Mouse (Mus musculus): Measurements from ENCODE around the gene Psg16. TPM values are rescaled to one million over a fixed set of nuclear protein-coding genes. Genes with fewer than 3 reads are reported as not detected.
"Not testable (repeated sequence)": the region's sequence is repeated elsewhere in the genome, so short reads cannot be mapped to it uniquely, and the experiment has no call there.

Gene Psg16
- total and polyA plus RNA-seq, 2 experiments from 2014 or later: 5.1 to 5.7 TPM

- H3K27me3 ChIP-seq (ENCODE audit: insufficient read depth, low read length): no peaks in the 10 kb centered on the region; the same call in 1 of the 2 replicates
- peak overlapping the region; percentile 68 for H3K4me2 ChIP-seq (ENCODE audit: low read depth)
- no peaks in the 10 kb centered on the region for H3K36me3 ChIP-seq (ENCODE audit: insufficient read depth)
- peaks cover 15% of the 10 kb centered on the region; the same call in 1 of the 2 replicates for H3K4me1 ChIP-seq (ENCODE audit: insufficient read depth)
- H3K4me3 ChIP-seq (ENCODE audit: low read depth, low read length): no peak overlapping the region
- H3K27ac ChIP-seq (ENCODE audit: low read depth, low read length): 0 out of 2 replicates have a peak overlapping the region, but pooled peaks have one; percentile 73
- 0 out of 2 replicates have a peak overlapping the region, but pooled peaks have one; percentile 45 for H3K9ac ChIP-seq
- DNase-seq: no peak
- peak; percentile 40 for TF ChIP-seq CTCF (IDR thresholded peaks at IDR 0.05; ENCODE audit: low read depth)
- no peak for ATAC-seq
- WGBS: 50% methylated on average over 22 of the region's 22 CpGs
- no peaks in the 10 kb centered on the region for H3K9me3 ChIP-seq (ENCODE audit: low read length)
Measured at GRCm38 (mm10) chr7:17060782-17061605, 12.8 kb upstream of the Psg16 start.

GRCm38 (mm10) chr7:17062389-17062788, 11.5 kb upstream of the Psg16 start, which contains the start of gene Hif3a:
TSS of gene Hif3a (minus strand) at chr7:17062427.
- 0 out of 2 replicates have a peak within 1 kb of the TSS, but pooled peaks have one; percentile 35 for H3K27ac ChIP-seq (ENCODE audit: low read depth, low read length)

GRCm38 (mm10) chr7:17062845-17063244, 11.0 kb upstream of the Psg16 start:
- Histone ChIP-seq H3K27me3 (ENCODE audit: insufficient read depth, low read length) (no peaks in the 10 kb centered on the region; the same call in 1 of the 2 replicates), H3K4me3 (ENCODE audit: low read depth, low read length) (peak overlapping the region; percentile 43), H3K9me3 (ENCODE audit: low read length) (no peaks in the 10 kb centered on the region), H3K4me2 (ENCODE audit: low read depth) (peak overlapping the region; percentile 68), H3K4me1 (ENCODE audit: insufficient read depth) (peaks cover 15% of the 10 kb centered on the region; the same call in 1 of the 2 replicates), H3K27ac (ENCODE audit: low read depth, low read length) (no peak overlapping the region), H3K9ac (peak overlapping the region; percentile 45; the same call in 1 of the 2 replicates), H3K36me3 (ENCODE audit: insufficient read depth) (no peaks in the 10 kb centered on the region)
- no peak for ATAC-seq
- no peak for TF ChIP-seq CTCF (IDR thresholded peaks at IDR 0.05; ENCODE audit: low read depth)
- WGBS: 15% methylated on average over 11 of the region's 11 CpGs
- no peak for DNase-seq

More at GRCm38 (mm10) chr7:17062389-17062788, 11.5 kb upstream of the Psg16 start, which contains the start of gene Hif3a:
- Histone ChIP-seq H3K36me3 (ENCODE audit: insufficient read depth) (no peaks in the 10 kb centered on the region), H3K4me2 (ENCODE audit: low read depth) (peak within 1 kb of the TSS; percentile 68), H3K9ac (peak within 1 kb of the TSS; percentile 45), H3K4me1 (ENCODE audit: insufficient read depth) (peaks cover 15% of the 10 kb centered on the region; the same call in 1 of the 2 replicates), H3K4me3 (ENCODE audit: low read depth, low read length) (peak within 1 kb of the TSS; percentile 43), H3K9me3 (ENCODE audit: low read length) (no peaks in the 10 kb centered on the region), H3K27me3 (ENCODE audit: insufficient read depth, low read length) (no peaks in the 10 kb centered on the region; the same call in 1 of the 2 replicates)
- ATAC-seq: peak; percentile 92
- under 1% methylated on average over 15 of the region's 15 CpGs for WGBS
- peak; percentile 86 for DNase-seq
- TF ChIP-seq CTCF (IDR thresholded peaks at IDR 0.05; ENCODE audit: low read depth): no peak

DNA sequence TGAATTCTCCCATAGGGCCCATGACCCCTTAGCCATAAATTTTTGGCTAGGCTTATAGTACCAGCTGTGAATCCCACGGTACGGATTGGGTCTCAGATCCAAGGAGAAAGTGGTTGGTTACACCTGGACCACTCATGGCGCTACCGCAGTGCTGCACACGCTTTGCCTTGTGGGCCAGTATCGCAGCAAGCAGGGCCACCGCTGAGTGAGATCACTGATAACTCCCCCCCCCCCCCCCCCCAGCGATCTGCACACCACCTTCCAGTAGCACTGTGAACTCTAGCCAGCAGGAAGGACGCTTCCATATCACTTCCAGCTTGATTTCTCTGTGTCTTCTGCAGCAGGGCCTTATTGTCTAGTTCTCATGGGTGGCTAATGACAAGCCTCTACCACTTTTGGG, 8.2 kb upstream of the Psg16 start:
- H3K36me3 ChIP-seq (ENCODE audit: insufficient read depth): no peaks in the 10 kb centered on the region
- no peak for DNase-seq
- H3K4me1 ChIP-seq (ENCODE audit: insufficient read depth): 0 out of 2 replicates have a peak, but pooled peaks cover 3% of the 10 kb centered on the region
- H3K9ac ChIP-seq: no peak overlapping the region
- no peak overlapping the region for H3K4me3 ChIP-seq (ENCODE audit: low read depth, low read length)
- TF ChIP-seq CTCF (IDR thresholded peaks at IDR 0.05; ENCODE audit: low read depth): no peak
- WGBS: 90% methylated on average over 9 of the region's 9 CpGs
- H3K4me2 ChIP-seq (ENCODE audit: low read depth): no peak overlapping the region
- H3K27ac ChIP-seq (ENCODE audit: low read depth, low read length): no peak overlapping the region
- no peaks in the 10 kb centered on the region; the same call in 1 of the 2 replicates for H3K27me3 ChIP-seq (ENCODE audit: insufficient read depth, low read length)
- H3K9me3 ChIP-seq (ENCODE audit: low read length): no peaks in the 10 kb centered on the region
- ATAC-seq: no peak

- no peaks in the 10 kb centered on the region for H3K36me3 ChIP-seq (ENCODE audit: insufficient read depth)
- no peak overlapping the region for H3K4me2 ChIP-seq (ENCODE audit: low read depth)
- DNase-seq: peak; percentile 82
- H3K27me3 ChIP-seq (ENCODE audit: insufficient read depth, low read length): no peaks in the 10 kb centered on the region; the same call in 1 of the 2 replicates
- ATAC-seq: no peak
- no peak overlapping the region for H3K9ac ChIP-seq
- no peaks in the 10 kb centered on the region for H3K9me3 ChIP-seq (ENCODE audit: low read length)
- TF ChIP-seq CTCF (IDR thresholded peaks at IDR 0.05; ENCODE audit: low read depth): peak; percentile 85
- H3K4me1 ChIP-seq (ENCODE audit: insufficient read depth): no peaks in the 10 kb centered on the region
- 3% methylated on average over 2 of the region's 2 CpGs for WGBS
- H3K4me3 ChIP-seq (ENCODE audit: low read depth, low read length): no peak overlapping the region
- no peak overlapping the region for H3K27ac ChIP-seq (ENCODE audit: low read depth, low read length)
Measured at GRCm38 (mm10) chr7:17066412-17066811, 7.4 kb upstream of the Psg16 start.

DNA sequence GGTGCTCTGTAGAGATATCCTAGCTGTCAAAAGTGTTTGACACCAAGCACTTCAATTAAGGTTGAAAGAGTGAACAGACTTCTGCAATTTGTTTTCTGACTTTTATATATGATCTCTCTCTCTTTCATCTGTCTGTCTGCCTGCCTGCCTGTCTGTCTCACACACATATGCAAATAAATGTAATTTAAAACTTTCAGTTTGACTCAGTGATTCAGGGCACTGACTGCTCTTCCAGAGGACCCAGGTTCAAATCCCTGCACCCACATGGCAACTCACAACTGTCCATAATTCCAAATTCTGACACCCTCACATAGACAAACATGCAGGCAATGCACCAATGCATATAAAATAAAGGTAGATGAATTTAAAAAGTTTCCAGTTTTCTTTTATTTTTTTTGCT, 6.8 kb upstream of the Psg16 start:
- Histone ChIP-seq H3K4me2 (ENCODE audit: low read depth) (no peak overlapping the region), H3K27me3 (ENCODE audit: insufficient read depth, low read length) (no peaks in the 10 kb centered on the region; the same call in 1 of the 2 replicates), H3K4me1 (ENCODE audit: insufficient read depth) (no peaks in the 10 kb centered on the region), H3K36me3 (ENCODE audit: insufficient read depth) (no peaks in the 10 kb centered on the region), H3K27ac (ENCODE audit: low read depth, low read length) (no peak overlapping the region), H3K9me3 (ENCODE audit: low read length) (no peaks in the 10 kb centered on the region), H3K9ac (no peak overlapping the region), H3K4me3 (ENCODE audit: low read depth, low read length) (no peak overlapping the region)
- DNase-seq (no peak), ATAC-seq (no peak)
- TF ChIP-seq CTCF (IDR thresholded peaks at IDR 0.05; ENCODE audit: low read depth): no peak

DNA sequence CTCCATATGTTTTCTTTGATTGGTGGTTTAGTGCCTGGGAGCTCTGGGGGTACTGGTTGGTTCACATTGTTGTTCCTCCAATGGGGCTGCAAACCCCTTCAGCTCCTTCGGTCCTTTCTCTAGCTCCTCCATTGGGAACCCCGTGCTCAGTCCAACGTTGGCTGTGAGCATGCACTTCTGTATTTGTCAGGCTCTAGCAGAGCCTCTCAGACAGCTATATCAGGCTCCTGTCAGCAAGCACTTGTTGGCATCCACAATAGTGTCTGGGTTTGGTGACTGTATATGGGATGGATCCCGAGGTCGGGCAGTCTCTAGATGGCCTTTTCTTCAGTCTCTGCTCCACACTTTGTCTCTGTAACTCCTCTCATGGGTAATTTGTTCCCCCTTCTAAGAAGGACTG, 6.2 kb upstream of the Psg16 start:
- ATAC-seq: not testable (repeated sequence)

More for the DNA sequence above, 6.2 kb upstream of the Psg16 start:
- not testable (repeated sequence) for H3K27me3 ChIP-seq (ENCODE audit: insufficient read depth, low read length); H3K4me1 ChIP-seq (ENCODE audit: insufficient read depth); H3K4me2 ChIP-seq (ENCODE audit: low read depth); H3K9me3 ChIP-seq (ENCODE audit: low read length); DNase-seq; H3K36me3 ChIP-seq (ENCODE audit: insufficient read depth); H3K27ac ChIP-seq (ENCODE audit: low read depth, low read length); H3K4me3 ChIP-seq (ENCODE audit: low read depth, low read length); H3K9ac ChIP-seq
- 70% methylated on average over 5 of the region's 5 CpGs for WGBS

All from forebrain, postnatal 0 days (tissue).